Mouse (Mus musculus): Measurements from ENCODE around the gene Pih1d1.

DNA sequence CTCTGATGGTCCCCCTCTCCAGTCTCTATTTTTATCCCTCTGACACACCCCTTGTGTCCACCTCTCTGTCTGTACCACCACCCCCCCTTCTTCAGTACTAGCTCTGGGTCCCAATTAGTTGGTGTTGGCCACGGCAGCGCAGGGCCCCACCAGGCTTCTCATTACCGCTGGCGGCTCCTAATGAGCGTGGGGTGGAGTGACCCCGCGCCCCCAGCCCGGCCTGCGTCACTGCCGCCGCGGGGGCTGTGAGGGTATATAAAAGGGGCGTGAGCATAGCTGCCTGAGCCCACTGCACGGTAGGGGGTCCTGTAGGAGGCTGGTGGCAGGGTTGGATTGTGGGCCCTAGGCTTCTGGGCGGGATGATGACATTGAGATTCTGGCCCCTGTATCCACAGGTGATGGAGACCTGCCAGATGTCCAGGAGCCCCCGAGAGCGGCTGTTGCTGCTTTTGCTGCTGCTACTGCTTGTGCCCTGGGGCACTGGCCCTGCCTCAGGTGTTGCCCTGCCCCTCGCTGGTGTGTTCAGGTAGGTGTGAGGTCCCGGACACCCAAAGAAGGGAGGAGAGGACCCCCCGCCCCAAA lies 26.9 kb downstream of the Pih1d1 start, which contains the start of gene Pth2:
- no peak for TF ChIP-seq HCFC1 (IDR thresholded peaks at IDR 0.05; ENCODE audit: borderline replicate concordance, insufficient read depth, low read length)
- no peak for TF ChIP-seq ZNF384 (IDR thresholded peaks at IDR 0.05; ENCODE audit: low read depth, low read length)
- TF ChIP-seq CHD2 (IDR thresholded peaks at IDR 0.05; ENCODE audit: low read depth, low read length): no peak
- no peak for TF ChIP-seq MAFK (IDR thresholded peaks at IDR 0.05; ENCODE audit: insufficient read depth, low read depth, low read length)
